Mouse (Mus musculus): ENCODE measurements around the gene Crybg1.
A peak's percentile ranks its signal among the peaks of the same experiment; 100 is the strongest.
"Not testable (repeated sequence)": the region's sequence is repeated elsewhere in the genome, so short reads cannot be mapped to it uniquely, and the experiment has no call there.

Gene Crybg1

GRCm38 (mm10) chr10:44006815-44007214, 141.8 kb downstream of the Crybg1 start:
- no peak for ATAC-seq (ENCODE audit: low TSS enrichment)

GRCm38 (mm10) chr10:44005677-44006641, 142.7 kb downstream of the Crybg1 start:
- ATAC-seq (ENCODE audit: low TSS enrichment), result 0 out of 2 replicates have a peak, but pooled peaks have one; percentile 43

- ATAC-seq (ENCODE audit: low TSS enrichment), result peak; percentile 59; the same call in 1 of the 2 replicates
Observed at GRCm38 (mm10) chr10:44004221-44004751, 144.4 kb downstream of the Crybg1 start.

GRCm38 (mm10) chr10:44003551-44004151, 145.0 kb downstream of the Crybg1 start:
- peak; percentile 29; the same call in 1 of the 2 replicates for ATAC-seq (ENCODE audit: low TSS enrichment)

GRCm38 (mm10) chr10:44002995-44003524, 145.6 kb downstream of the Crybg1 start:
- no peak for ATAC-seq (ENCODE audit: low TSS enrichment)

- 0 out of 2 replicates have a peak, but pooled peaks have one; percentile 32 for ATAC-seq (ENCODE audit: low TSS enrichment)
Observed at GRCm38 (mm10) chr10:44002004-44002940, 146.4 kb downstream of the Crybg1 start.

- no peak for ATAC-seq (ENCODE audit: low TSS enrichment)
Observed at GRCm38 (mm10) chr10:44000156-44000865, 148.3 kb downstream of the Crybg1 start.

GRCm38 (mm10) chr10:43998503-43999082, 150.1 kb downstream of the Crybg1 start:
- ATAC-seq (ENCODE audit: low TSS enrichment), result peak; percentile 84

GRCm38 (mm10) chr10:43998023-43998422, 150.6 kb downstream of the Crybg1 start:
- ATAC-seq (ENCODE audit: low TSS enrichment), result no peak

GRCm38 (mm10) chr10:43997276-43997675, 151.4 kb downstream of the Crybg1 start:
- no peak for ATAC-seq (ENCODE audit: low TSS enrichment)

GRCm38 (mm10) chr10:43995858-43996650, 152.6 kb downstream of the Crybg1 start:
- ATAC-seq (ENCODE audit: low TSS enrichment), result no peak

GRCm38 (mm10) chr10:43993198-43993597, 155.5 kb downstream of the Crybg1 start:
- ATAC-seq (ENCODE audit: low TSS enrichment), result no peak

GRCm38 (mm10) chr10:43992506-43992905, 156.1 kb downstream of the Crybg1 start:
- no peak for ATAC-seq (ENCODE audit: low TSS enrichment)

- ATAC-seq (ENCODE audit: low TSS enrichment), result no peak
Observed at GRCm38 (mm10) chr10:43991268-43991667, 157.4 kb downstream of the Crybg1 start.

GRCm38 (mm10) chr10:43983866-43984265, 164.8 kb downstream of the Crybg1 start:
- ATAC-seq (ENCODE audit: low TSS enrichment), result no peak

- ATAC-seq (ENCODE audit: low TSS enrichment), result no peak
Observed at GRCm38 (mm10) chr10:43983241-43983640, 165.4 kb downstream of the Crybg1 start.

GRCm38 (mm10) chr10:43982470-43982869, 166.2 kb downstream of the Crybg1 start:
- no peak for ATAC-seq (ENCODE audit: low TSS enrichment)

GRCm38 (mm10) chr10:43980742-43981141, 167.9 kb downstream of the Crybg1 start:
- ATAC-seq (ENCODE audit: low TSS enrichment), result not testable (repeated sequence)

- ATAC-seq (ENCODE audit: low TSS enrichment), result no peak
Observed at GRCm38 (mm10) chr10:43980080-43980479, 168.6 kb downstream of the Crybg1 start.

Data from frontal cortex, adult (tissue).